Mouse (Mus musculus) ovary, postnatal 14 days (tissue): ENCODE data around the gene Mycn.

Source experiments
- DNase-seq: peaks from one replicate; pipeline ENCODE4 v3.0.0; 2022; ENCODE audit warnings: low spot score

Mycn gene

DNA sequence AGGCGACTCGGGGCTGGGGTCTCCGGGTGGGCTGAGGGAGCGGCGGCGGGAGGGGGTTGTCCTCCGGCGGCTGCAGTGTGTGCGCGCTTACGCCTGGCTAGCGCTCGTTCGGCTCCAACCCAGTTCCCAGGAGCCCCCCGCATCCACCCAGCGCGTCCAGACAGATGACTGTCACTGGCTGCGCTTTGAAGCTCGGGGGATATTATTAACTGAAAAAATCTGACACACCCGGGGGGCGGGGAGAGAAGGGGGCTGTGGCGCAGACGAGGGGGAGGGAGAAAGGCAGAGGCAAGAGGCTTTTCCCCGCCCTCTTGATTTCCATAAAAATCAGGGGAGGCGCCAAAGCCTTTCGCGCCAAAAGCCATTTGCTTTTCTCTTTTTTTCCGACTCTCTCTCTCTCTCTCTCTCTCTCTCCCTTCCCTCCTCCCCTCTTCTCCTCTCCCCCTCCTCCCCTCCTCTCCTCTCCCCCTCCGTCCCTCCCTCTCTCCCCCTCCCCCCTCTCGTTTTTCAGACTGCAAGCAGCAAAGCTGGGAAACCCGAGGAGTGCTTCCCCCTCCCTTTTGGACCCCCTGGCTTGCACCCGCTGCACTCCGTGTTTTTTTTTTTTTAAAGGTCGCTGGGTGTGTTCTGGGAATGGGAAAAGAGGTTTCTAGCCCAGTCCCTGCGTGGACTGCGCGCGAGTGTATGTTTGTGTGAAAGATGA is at the start of gene Mycn:
Gene Mycn, minus strand, starts transcription at position 254 of the 703 bp plus-strand sequence.
- DNase-seq, result peak; percentile 54

DNA sequence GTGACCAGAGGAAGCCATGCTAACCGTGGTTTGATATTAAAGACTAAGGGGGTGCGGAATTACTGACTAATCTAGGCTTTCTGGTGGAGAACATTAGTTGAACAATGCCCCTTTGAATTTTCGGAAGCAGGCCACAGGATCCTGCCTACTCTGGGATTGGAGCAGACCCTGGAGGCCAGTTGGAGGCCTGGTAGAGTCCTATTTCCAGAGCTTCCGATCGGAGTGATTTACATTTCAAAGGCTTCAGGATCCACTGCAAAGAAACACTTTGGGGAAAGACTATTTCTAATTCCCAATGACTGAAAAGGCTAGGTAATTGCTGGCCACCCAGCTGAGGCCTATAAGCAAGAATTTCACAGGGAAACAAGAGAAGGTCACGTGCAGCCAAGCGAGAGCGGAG is 45.7 kb upstream of the Mycn start:
- DNase-seq, result no peak

DNA sequence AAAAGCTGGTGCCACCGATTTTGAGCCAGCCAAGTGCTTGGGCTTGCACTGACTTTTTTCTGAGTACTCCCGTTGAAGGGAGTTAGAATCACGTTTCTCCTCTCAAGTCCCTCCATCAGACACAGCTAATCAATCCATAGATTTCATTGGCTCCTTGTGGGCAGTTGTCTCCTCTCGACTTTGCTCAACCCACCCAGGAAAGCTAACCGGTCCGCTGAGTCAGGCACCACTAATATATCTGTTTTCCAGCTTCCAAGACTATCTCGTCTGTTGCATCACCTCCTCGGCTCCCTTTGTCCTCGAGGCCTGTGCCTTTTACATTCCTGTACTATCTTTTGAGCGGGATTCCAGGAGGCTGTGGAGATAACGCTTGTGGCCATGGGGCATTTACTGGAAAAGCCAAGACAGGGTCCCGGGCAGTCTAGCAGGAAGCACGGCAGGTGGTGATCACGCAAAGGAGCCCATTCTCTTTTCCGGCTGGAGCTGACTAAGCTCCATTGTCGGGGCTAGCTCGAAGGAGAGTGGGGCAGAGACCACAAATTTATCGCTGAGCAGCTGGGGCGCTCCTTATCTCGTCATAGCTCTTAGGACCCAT is 45.0 kb upstream of the Mycn start:
- no peak for DNase-seq

DNA sequence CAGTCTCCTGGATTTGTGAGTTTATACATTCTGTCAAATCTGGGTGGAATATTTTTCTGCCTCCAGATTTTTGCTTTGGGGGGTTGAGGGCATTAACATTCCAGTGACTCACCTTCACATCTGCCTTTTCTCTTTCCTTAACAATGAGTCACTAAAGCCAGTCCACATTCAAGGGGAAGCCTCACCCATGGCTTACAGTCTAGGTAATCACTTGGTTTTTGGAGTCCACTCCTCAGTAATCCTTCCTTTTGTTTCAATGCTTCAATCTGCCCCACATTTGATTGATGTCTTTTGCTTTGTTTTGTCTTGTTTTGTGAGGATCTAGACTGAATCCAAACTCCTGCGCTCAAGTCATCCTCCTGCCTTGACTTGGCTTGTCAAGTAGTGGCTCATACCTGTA is 41.3 kb upstream of the Mycn start:
- DNase-seq, result no peak

DNA sequence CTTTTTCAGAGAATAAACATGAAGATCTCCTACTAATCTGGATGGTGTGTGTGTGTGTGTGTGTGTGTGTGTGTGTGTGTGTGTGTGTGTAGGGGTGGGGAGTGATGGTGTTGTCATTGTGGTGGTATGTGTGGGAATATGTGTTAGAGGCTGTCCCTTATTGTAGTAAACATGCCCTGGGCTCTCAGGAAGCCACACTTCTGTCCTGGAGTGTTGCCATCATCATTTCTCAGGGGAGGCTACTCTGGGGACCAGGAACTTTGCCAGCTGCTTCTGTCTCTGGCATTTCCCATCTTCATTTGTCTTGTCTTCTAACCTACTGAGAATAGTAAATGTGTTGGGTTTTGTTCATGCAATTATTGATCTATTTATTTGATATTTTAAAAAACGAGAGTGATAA is 33.7 kb upstream of the Mycn start:
- no peak for DNase-seq

DNA sequence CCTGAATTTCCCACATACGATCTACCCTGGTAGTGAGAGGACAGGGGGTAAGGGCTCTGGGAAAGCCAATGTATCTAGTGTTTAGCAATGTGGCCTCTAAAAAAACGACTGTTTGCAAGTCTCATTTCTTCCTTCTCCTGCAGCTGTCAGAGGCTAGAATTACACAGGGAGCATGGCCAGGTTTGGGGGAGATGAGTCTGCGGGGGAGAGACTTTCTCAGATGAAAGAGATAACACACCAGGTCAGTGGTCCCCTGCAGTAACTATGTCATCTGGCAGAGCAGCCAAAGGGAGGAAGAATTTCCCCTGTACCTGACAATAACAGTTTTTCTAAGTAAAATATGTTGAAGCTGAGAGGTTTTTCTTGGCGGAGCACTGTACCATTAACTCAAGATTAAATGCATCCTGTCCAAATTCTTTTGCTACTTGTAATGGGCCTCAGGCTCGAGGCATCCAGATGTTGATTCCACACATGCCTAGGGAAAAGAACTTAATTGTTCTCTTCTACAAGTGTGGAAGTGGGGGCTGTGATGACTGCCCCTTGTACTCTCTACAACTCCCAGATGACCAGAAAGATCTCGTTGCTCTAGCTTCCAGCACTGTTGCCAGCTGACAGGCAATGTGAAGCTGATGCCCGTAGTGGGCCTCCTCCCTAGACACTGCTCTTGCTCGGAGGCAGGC is 31.2 kb upstream of the Mycn start:
- no peak for DNase-seq

DNA sequence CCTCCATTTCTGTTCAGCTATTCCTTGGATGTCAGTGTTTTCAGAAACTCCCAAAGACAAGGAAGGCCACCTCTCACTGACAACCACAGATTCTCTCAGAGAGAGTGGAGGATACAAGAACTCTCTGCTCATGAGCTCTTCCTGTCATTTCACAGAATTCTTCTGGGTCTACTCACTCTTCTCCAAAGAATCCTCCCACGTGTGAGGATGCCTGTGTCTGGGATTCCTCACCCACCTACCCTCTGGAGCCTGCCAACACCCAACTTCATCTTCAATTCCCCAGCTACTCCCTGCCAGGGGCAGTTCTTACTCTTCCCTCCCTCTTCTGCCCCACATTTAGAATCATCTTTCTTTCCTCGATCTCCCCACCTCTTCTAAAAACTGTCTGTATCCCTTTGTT is 26.2 kb upstream of the Mycn start:
- DNase-seq, result no peak

DNA sequence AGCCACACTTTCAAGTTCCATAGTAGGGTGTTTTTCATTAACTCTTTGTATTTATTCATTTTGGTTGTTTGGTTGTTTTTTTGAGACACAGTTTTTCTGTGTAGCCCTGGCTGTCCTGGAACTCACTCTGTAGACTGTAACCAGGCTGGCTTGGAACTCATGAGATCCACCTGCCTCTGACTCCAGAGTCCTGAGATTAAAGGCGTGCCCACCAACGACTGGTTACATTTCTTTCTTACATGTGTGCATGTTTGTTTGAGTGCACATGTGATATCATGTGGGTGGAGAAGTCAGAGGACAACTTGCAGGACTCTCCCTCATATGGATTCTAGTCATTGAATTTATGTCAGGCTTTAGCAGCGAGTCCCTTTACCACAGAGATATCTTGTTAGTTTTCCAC is 23.1 kb upstream of the Mycn start:
- DNase-seq, result no peak

DNA sequence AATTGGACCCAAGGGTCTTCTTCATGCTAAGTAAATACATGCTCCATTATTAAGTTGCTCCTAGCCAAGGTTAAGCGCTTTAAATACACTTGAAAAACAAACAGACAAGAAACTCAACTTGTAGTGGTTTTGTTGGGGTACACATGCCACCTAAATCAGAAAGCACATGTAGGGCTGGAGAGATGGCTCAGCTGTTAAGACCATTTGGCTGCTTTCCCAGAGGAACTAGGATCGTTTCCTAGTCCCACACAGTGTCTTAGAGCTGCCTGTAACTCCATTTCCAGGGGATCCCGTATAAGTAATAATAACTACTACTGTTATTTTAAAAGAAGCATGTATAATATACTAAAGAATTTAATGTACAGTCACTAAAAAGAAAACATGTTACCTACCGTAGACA is 5.9 kb upstream of the Mycn start:
- no peak for DNase-seq

DNA sequence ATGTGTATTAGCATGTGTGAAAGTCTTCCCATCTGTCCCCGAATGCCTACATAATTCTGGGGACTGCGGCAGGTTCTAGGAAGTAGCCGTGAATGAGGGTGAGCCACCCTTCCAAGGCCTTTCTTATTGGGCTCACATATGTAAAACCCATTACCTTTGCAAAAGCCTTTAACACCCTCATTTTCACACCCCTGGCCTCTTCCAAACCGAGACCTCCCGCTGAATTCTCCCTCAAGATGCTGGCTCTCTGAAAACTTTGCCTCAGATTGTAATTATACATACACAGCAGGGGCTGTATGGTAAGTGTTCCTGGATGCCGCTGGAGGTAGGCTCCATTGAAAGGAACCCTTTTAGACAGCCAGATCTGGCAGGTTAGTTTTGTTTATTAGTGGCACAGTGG is 1.6 kb upstream of the Mycn start:
- DNase-seq, result no peak

DNA sequence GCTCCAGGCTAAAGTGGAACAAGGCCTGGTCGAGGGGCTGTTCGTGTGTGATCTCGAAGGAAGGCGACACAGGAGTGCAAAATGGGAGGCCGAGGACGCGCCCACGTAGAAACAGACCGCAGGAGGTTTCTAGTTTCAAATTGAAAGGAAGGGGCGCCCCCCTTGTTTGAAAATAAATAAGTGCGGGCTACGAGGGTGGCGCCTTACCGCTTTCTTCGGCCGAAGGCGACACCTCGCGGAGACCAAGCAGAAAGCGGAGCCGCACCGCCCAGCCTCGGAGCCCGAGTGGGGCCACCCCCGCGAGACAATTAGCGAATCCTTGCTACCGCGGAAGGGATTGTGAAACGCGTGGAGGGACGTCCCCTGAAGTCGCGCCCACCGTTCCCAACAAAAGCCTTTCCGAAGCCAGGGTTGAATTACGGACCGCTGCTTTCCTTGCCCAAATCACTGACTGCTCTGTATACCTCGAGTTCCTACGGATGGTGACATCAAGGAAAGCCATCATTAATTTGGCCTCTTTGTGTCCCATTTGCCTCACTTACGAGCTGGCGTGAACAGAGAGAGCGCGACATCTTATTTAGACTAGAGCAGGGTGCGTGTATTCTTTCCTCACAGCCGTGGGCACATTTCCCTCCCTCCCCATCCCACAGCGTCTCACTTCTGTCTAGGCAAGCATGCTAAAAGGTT is 793 bp upstream of the Mycn start:
- peak; percentile 74 for DNase-seq

DNA sequence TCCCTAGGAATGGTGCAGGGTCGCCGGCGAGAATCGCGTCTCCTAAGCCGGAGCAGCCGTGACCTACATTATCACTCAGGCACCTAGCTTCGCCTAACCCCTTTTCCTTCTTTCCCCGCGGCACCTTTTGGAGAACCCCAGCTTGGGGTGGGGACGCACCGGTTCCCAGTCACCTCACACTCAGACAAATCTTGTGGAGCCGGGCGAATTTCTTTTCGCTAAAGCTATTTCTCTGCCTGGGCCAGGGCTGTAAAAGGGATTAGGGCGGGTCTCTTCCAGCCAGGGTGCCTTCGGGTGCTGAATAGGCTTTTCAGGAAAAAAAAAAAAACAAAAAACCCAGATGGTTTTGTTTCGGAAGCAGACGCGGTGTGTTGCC is 597 bp downstream of the Mycn start:
- no peak for DNase-seq

DNA sequence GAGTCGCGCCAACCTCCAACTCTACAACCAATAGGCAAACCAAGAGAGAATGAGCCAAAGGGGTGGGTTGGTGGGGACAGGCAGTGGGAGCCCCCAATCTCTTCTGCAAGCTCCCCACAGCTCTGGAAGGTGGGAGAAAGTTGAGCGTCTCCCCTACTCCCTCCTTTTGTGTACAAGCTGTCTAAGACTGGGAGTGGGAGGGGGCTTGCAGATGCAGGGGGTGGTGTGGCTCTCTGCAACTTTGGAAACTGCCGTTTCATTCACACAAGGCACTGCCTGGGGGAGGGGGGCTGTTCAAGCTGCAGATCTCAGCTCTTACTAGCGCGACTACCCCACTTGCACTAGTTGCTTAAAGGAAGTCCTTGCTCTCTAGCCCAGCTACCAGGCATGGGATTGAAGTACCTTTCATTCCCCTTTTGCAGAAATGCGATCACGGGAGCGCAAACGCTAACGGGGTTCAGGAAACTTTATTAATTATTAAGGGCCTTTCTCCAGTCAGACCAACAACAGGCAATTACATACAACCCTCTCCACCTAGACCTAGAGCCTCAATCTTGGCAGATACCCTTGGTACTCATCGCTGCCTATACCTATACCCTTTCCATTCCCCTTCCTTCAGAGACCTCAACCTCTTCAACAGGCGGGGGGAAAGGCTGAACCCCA is 1.1 kb downstream of the Mycn start:
- DNase-seq, result no peak

DNA sequence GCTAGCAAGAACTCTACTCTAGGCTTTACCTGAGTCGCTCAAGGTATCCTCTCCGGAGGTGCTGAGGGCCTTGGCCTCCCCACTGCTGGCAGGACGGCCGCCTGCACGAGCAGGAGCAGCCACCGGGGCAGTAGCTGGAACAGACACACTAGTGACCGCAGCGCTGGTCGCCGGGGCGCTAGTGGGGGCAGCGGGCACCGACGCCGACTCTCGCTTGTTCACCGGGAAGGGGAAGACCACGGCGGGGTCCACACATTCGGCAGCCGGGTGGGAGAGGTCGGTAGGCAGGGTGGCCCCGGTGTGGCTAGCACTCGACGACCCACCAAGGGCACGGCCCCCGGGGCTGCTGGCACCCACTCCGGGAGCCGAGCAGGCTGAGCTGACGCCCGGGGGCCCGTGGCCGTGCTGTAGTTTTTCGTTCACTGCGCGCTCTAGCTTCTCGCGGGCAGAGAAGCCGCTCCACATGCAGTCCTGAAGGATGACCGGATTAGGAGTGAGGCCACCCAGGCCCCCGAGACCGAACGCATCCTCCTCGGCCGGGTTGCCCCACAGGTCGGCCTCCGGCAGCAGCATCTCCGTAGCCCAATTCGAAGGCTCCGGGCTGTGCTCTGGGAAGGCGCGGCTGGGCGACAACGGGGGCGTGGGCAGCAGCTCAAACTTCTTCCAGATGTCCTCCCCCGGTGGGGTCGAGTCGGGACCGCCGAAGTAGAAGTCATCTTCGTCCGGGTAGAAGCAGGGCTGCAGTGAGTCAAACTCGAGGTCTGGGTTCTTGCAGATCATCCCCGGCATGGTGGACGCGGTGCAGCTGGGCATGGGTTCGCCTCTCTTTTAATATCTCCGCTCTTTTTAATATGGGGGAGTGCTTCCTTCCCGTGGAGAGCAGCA is 1.9 kb downstream of the Mycn start:
- no peak for DNase-seq

DNA sequence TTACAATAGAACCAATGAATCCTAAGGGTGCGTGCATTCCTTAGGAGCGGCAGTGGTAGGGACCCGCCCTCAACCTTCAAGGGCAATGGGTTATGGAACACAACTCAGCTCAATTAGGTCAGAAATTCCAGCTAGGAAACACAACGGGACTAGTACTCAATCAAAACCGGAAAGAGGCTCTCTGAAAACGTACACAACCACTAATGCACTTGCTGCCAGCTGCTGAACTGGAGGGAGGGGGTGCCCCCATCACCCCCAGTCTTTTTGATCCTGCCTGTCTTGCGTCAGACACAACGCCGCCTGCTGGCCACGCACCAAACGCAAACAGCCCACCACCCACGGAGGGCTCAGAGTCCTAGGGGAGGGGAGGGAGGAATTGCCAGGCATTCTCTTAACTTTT is 2.9 kb downstream of the Mycn start:
- DNase-seq, result peak; percentile 49

DNA sequence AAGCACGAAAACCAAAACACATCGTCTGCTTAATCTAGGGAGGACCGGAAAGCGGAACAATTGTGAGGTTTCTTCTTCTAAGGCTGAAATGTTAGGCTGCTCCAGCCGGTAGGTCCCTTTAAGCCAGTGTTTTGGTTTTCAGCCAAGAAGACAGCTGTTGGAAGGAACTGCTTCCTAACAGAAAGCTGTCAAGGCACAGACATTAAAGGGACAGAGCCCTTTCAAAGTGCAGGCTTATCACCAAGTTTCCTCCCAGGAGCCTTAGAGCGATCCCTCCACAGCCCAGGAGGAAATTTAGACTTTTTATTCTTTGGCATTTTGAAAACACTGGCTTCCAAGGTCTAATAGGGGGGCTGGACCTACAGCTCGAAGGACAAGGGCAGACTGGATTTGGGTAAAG is 3.4 kb downstream of the Mycn start:
- DNase-seq, result peak; percentile 50

DNA sequence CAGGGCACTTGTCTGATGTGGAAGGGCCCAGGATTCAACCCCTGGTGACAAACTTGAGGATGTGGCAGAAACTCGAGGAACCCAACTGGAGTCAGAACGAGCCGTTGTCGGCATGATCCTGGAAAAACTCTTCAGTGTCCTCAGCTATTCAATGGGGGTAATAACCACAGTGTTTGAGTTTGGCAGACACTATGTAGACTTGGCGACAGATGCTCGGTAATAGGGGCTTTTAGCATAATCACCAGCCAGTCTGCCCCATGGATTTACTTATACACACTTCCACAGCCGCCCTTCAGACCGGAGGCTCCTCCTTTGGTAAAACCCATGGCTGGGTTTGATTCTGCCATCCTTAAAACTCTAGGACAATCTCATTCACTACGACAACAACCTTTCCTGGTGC is 4.0 kb downstream of the Mycn start:
- no peak for DNase-seq

DNA sequence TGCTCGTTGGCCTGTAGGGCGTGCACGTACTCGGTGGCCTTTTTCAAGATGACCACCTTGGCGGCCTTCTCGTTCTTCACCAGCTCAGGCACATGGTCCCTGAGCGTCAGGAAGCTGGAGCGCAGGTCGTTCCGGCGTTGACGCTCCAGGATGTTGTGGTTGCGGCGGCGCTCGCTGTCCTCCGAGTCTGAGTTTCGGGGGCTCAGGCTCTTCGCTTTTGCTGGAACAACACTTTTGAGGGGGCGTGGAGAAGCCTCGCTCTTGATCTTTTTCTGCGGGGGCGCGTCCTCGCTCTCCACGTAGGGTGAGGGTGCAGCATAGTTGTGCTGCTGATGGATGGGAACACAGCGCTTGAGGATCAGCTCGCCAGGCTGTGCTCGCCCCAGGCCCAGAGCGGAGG is 4.6 kb downstream of the Mycn start:
- no peak for DNase-seq

DNA sequence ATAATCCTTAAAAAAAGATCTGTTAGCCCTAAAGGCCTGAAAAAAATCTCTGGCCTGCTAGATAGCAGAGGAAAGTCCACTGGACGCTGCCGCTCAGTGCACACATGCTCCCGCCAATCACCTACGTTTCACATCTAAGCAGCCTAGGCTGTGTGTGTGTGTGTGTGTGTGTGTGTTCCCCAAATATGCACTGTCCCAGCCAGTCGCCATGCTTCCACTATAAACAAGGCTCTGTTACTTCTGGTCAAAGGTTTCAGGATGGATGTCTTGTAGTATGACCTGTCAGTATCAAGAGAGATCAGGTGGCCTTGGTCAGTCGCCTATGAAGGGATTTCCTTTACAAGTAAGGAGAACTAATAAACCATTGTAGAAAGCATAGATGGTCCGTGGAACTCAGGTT is 9.5 kb downstream of the Mycn start:
- DNase-seq, result no peak

DNA sequence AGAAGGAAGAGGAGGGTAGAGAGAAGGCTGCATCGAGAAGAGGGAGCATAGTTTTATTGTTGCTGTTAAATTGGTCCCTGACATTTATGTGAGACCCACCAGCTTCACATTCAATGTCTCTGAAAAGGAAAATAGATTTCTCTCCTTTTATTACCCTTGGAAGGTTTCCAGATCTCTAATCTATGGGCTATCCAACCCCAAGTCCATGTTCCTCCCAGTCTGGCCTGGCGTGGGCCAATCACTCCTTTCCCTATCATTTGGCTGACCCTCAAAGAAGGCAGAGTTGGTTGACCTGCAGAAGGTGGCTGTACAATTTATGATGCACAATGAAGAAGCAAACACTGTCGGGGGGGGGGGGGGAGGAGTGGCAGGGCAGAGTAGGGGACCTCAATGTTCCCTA is 13.5 kb downstream of the Mycn start:
- DNase-seq, result no peak

DNA sequence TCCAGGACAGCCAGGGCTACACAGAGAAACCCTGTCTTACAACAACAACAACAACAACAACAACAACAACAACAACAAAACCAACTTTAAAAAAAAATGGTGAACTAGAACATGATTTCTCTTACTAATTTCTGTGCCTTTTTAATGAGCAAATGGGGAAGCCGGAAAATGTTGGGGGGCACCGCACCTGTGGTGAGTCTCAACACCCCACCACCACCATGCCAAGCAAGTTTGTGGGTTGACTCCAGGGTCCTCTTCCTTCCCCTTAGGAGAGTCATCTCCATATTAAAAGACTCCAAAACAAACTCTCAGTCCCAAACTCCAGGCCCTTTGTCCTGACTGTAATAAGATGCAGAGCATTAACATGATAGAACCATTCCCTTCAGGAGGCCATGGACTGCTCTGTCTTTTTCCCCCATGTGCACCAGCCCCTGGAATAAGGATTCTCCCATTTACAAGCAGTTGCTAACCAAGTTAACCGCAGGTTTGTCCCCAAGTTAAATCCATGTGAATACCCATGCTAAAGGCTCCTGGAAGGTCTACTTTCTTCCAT is 14.7 kb downstream of the Mycn start:
- DNase-seq, result no peak
